Mouse (Mus musculus) ES-E14 (cell line): ENCODE measurements around the gene Ccdc96. TPM values are rescaled to one million over a fixed set of nuclear protein-coding genes. Genes with fewer than 3 reads are reported as not detected.

ENCODE experiments used
- DNase-seq: peaks from one replicate; pipeline ENCODE4 v3.0.0-alpha.2; 2013; ENCODE audit warnings: low read depth, low spot score
- H3K27ac ChIP-seq: 2 replicates; pipeline ENCODE4 v1.5.1; 2012; ENCODE audit warnings: low read depth, mild to moderate bottlenecking, low read length, moderate library complexity, mixed read lengths; ENCODE audit not compliant: poor library complexity, insufficient read depth, severe bottlenecking
- H3K36me3 ChIP-seq: 2 replicates; pipeline ENCODE4 v1.6.1; 2012; ENCODE audit warnings: mild to moderate bottlenecking, low read length, moderate library complexity, mixed read lengths; ENCODE audit not compliant: control insufficient read depth, poor library complexity, insufficient read depth, severe bottlenecking
- H3K4me1 ChIP-seq, 2 experiments: fragments of 150-350 bp in 1 of 2; sonication (generic) in 1 of 2; 2 replicates each; pipeline ENCODE4 v1.6.1; 2012; ENCODE audit warnings: low read length in 2 of 2, mild to moderate bottlenecking in 1 of 2, mixed read lengths in 1 of 2; ENCODE audit not compliant: control insufficient read depth in 2 of 2, insufficient read depth in 2 of 2, poor library complexity in 1 of 2
- H3K4me3 ChIP-seq, 2 experiments: fragments of 150-350 bp in 1 of 2; sonication (generic) in 1 of 2; 2 replicates each; pipeline ENCODE4 v1.5.1; 2012; ENCODE audit warnings: low read length in 2 of 2, low read depth in 1 of 2, mild to moderate bottlenecking in 1 of 2, mixed read lengths in 1 of 2; ENCODE audit not compliant: insufficient read depth in 1 of 2, poor library complexity in 1 of 2, severe bottlenecking in 1 of 2
- H3K9ac ChIP-seq: 2 replicates; pipeline ENCODE4 v1.6.1; 2012; ENCODE audit warnings: low read depth, mild to moderate bottlenecking, low read length, mixed read lengths; ENCODE audit not compliant: poor library complexity, insufficient read depth, severe bottlenecking
- H3K9me3 ChIP-seq: fragments of 150-350 bp; sonication (generic); 2 replicates; pipeline ENCODE4 v1.6.1; 2012; ENCODE audit warnings: low read depth, mild to moderate bottlenecking, low read length; ENCODE audit not compliant: control insufficient read depth, insufficient read depth
- CHD2 ChIP-seq: IDR thresholded peaks from 2 replicates; pipeline ENCODE4 v1.6.1; 2014; ENCODE audit warnings: mild to moderate bottlenecking, low read depth, low read length, inconsistent platforms
- HCFC1 ChIP-seq: IDR thresholded peaks from 2 replicates; pipeline ENCODE4 v1.6.1; 2012; ENCODE audit warnings: low read length, inconsistent platforms, borderline replicate concordance; ENCODE audit not compliant: insufficient read depth
- MAFK ChIP-seq: IDR thresholded peaks from 2 replicates; pipeline ENCODE4 v1.6.1; 2014; ENCODE audit warnings: mild to moderate bottlenecking, low read depth, low read length, inconsistent platforms; ENCODE audit not compliant: insufficient read depth
- ZC3H11A ChIP-seq: IDR thresholded peaks from 2 replicates; pipeline ENCODE4 v1.6.1; 2012; ENCODE audit warnings: low read depth, mild to moderate bottlenecking, inconsistent platforms, low read length, borderline replicate concordance
- ZNF384 ChIP-seq: IDR thresholded peaks from 2 replicates; pipeline ENCODE4 v1.6.1; 2012; ENCODE audit warnings: low read depth, low read length, inconsistent platforms
- in situ Hi-C, 2 experiments: fragments of 600-800 bp; cut with MboI; formaldehyde crosslinking; loops; one replicate each; pipeline ENCODE4 v1.15.1; 2025; ENCODE audit warnings: low sequenced_read_pairs in 2 of 2, inconsistent platforms in 1 of 2; ENCODE audit not compliant: unreplicated experiment in 2 of 2
- total RNA-seq: library from RNA; depleted of rRNA; stranded (reverse); fragments of 300-350 nt; gene quantifications from 2 replicates; pipeline ENCODE4 v1.2.3, GENCODE M21; 2012

The Ccdc96 gene
- total RNA-seq, 1 experiment = 1.0 TPM

DNA sequence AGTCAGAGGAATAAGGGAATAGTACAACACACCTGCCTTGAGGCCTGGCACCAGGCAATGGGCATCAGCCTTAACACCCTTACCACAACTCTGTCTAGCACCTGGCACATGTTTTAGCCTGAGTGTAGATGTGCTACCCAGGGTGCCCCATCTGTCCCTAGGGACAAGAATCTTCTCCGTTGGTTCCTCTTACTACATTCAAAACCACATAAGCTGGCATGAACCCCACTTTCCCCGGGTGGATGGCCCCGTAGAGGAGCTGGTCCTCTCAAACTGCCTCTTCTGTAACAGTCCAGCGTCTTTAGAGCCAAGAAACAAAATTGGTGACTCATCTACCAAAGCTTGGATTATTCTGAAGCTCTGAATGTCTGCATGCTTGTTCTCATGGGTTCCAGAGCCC lies 4.0 kb upstream of the Ccdc96 start:
- Histone ChIP-seq H3K9me3 (no peaks in the 10 kb centered on the region), H3K36me3 (no peaks in the 10 kb centered on the region; the same call in 1 of the 2 replicates), H3K4me1 (peaks cover 0 to 8% of the 10 kb centered on the region in 2 experiments; a peak in 1 of 4 replicates), H3K9ac (no peak overlapping the region), H3K27ac (no peak overlapping the region), H3K4me3 (no peak overlapping the region)
- TF ChIP-seq CHD2 = no peak
- no peak for TF ChIP-seq HCFC1
- no peak for TF ChIP-seq ZC3H11A
- TF ChIP-seq ZNF384 = no peak
- no peak for TF ChIP-seq MAFK
- in situ Hi-C loops = no loop called here
- no peak for DNase-seq

DNA sequence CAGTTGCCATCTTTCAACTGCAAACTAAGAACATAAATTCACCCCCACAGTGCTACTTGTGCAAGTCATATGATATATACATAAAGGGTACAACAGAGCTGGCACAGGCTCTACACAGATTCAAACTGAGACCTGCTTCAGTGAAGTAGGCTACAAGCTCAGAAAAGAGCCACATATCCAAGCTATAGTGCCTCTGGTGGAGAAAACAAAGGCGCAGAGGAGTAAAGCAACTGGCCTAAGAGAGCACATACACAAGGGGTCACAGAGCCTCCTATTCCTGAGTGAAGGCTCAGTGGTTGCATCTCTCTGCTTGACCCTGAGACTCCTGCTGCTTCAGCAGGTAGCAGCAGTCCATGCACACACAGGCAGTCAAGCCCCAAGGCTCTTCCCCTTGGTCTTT lies 3.3 kb upstream of the Ccdc96 start:
- no peak for TF ChIP-seq ZC3H11A
- TF ChIP-seq CHD2 = no peak
- TF ChIP-seq ZNF384 = no peak
- TF ChIP-seq HCFC1 = no peak
- no peak for TF ChIP-seq MAFK
- in situ Hi-C loops = no loop called here
- no peak overlapping the region for H3K9ac ChIP-seq
- H3K27ac ChIP-seq = no peak overlapping the region
- H3K4me3 ChIP-seq = no peak overlapping the region
- peaks cover 0 to 8% of the 10 kb centered on the region in 2 experiments; a peak in 1 of 4 replicates for H3K4me1 ChIP-seq
- H3K36me3 ChIP-seq = no peaks in the 10 kb centered on the region; the same call in 1 of the 2 replicates
- DNase-seq = no peak
- no peaks in the 10 kb centered on the region for H3K9me3 ChIP-seq

DNA sequence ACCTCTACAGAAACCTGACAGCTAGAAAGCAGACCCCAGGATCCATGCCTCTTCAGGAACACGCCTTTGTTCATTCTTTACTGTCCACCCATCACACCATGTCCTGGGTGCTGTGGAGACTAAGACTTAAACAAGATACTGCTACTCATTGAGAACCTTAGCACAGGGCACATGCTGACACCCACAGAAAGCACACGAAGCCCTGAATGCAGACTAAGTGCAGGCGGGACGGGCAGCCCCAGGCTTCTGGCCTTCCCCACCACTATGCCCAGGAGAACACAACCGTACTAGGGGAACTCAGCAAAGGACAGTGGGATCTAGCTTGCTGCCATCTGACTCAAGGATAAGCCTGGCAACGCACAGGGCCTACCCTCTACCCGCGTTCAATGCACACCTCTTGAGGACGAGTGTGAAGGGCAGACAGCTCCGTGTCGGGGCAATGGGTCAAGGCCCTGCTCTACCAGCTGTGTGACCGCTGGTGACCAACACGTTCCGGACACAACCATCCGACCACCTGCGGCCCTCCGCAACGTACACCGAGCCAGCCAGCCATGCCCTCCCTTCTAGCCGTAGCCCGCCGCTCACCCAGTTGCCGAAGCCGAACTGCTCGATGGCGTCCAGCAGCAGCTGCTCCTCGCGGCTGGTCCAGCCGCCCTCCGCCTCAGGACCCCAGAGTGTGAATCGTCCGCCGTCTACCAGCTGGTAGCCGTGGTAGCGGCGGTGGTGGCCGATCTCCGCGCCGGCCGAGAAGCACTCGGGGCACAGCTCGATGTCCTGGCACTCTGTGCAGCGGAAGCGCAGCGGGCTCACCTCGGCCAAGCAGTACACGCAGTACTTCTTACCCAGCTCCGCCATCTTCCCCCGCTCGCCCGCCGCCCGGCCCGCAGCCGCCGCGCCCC lies 936 bp upstream of the Ccdc96 start:
- DNase-seq = no peak
- Histone ChIP-seq H3K9ac (peak overlapping the region; percentile 91), H3K4me3 (peak overlapping the region; percentile 89 to 99), H3K4me1 (peaks cover 0 to 8% of the 10 kb centered on the region in 2 experiments; a peak in 1 of 4 replicates), H3K27ac (no peak overlapping the region), H3K36me3 (no peaks in the 10 kb centered on the region; the same call in 1 of the 2 replicates), H3K9me3 (no peaks in the 10 kb centered on the region)
- in situ Hi-C loops = no loop called here
- TF ChIP-seq ZNF384 (no peak), MAFK (no peak), CHD2 (no peak), HCFC1 (no peak), ZC3H11A (no peak)

DNA sequence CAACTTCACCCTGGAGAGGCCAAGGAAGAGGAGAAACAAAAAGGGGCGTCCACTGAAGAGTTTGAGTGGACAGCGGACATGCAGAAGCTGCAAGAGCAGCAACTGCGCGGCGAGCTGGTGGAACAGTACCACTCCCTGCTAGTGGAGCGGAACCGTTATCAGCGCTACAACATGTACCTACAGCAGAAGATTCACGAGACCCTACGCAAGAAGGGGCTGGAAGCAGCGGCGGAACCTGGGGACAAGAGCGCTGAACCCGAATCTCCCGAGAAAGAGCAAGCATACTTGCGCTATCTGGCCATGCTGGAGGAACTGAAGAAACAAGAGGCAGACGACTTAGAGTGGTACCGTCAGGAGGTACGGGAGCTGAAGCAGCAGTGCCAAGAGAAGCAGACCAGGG lies 918 bp downstream of the Ccdc96 start:
- Histone ChIP-seq H3K4me1 (peaks cover 0 to 8% of the 10 kb centered on the region in 2 experiments; a peak in 1 of 4 replicates), H3K4me3 (peak overlapping the region; percentile 64 to 87), H3K9me3 (no peaks in the 10 kb centered on the region), H3K36me3 (no peaks in the 10 kb centered on the region; the same call in 1 of the 2 replicates), H3K9ac (no peak overlapping the region), H3K27ac (no peak overlapping the region)
- no peak for DNase-seq
- in situ Hi-C loops = no loop called here
- TF ChIP-seq ZNF384 = no peak
- no peak for TF ChIP-seq ZC3H11A
- TF ChIP-seq CHD2 = no peak
- no peak for TF ChIP-seq MAFK
- TF ChIP-seq HCFC1 = no peak
